Mouse (Mus musculus): ENCODE measurements around the gene Ttc6. TPM values are rescaled to one million over a fixed set of nuclear protein-coding genes. Genes with fewer than 3 reads are reported as not detected.
A peak's percentile ranks its signal among the peaks of the same experiment; 100 is the strongest.

The Ttc6 gene
- polyA plus RNA-seq, 1 experiment from 2014 or later: 0.46 TPM

DNA sequence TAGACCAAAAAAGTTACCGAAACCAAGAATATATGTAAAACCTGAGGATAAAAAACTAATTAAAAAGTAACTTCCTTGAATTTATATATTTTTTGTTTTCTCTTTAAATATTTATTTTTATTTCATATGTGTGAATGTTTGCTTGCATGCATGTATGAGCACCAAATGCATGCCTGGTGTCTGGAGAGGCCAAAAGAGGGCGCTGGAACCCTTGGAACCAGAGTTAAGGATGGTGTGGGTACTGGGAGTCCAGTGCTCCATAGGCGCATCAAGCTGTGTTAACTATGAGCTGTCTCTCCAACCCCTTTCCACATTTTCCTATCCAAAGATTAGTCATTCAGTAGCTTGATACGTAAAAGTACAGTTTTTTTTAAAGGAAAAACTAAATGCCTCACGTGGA, 58.1 kb downstream of the Ttc6 start:
- Histone ChIP-seq H3K27ac (no peak overlapping the region), H3K4me2 (no peak overlapping the region), H3K36me3 (replicated peaks) (no peaks in the 10 kb centered on the region), H3K27me3 (no peaks in the 10 kb centered on the region), H3K9me3 (no peaks in the 10 kb centered on the region), H3K9ac (no peak overlapping the region), H3K4me1 (peaks cover 5% of the 10 kb centered on the region; the same call in 1 of the 2 replicates), H3K4me3 (replicated peaks) (no peak overlapping the region)
- WGBS: 63% methylated on average over 5 of the region's 5 CpGs
- ATAC-seq (ENCODE audit: low FRiP score): no peak

DNA sequence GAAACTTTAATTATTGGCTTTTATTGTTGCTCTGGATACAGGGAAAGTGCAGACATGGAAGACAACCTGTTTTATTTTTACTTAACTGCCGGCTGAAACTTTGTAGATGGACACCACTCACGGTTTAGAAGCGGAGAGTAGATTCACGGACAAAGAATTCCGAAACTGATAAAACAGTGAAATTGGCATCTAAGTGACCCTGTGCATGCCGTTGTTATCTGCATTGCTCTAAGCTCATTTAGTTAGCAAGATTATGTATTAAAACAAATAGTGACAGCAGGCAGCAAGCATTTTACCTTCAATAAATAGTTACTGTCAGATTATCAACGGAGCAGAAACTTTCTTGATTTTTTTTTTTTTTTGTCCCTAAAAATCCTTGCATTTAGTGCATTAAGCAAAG, 59.4 kb downstream of the Ttc6 start:
- Histone ChIP-seq H3K27ac (no peak overlapping the region), H3K4me1 (peaks cover 5% of the 10 kb centered on the region; the same call in 1 of the 2 replicates), H3K4me3 (replicated peaks) (no peak overlapping the region), H3K36me3 (replicated peaks) (no peaks in the 10 kb centered on the region), H3K27me3 (no peaks in the 10 kb centered on the region), H3K9ac (no peak overlapping the region), H3K4me2 (no peak overlapping the region), H3K9me3 (no peaks in the 10 kb centered on the region)
- WGBS: 50% methylated on average over 7 of the region's 7 CpGs
- ATAC-seq (ENCODE audit: low FRiP score): no peak

DNA sequence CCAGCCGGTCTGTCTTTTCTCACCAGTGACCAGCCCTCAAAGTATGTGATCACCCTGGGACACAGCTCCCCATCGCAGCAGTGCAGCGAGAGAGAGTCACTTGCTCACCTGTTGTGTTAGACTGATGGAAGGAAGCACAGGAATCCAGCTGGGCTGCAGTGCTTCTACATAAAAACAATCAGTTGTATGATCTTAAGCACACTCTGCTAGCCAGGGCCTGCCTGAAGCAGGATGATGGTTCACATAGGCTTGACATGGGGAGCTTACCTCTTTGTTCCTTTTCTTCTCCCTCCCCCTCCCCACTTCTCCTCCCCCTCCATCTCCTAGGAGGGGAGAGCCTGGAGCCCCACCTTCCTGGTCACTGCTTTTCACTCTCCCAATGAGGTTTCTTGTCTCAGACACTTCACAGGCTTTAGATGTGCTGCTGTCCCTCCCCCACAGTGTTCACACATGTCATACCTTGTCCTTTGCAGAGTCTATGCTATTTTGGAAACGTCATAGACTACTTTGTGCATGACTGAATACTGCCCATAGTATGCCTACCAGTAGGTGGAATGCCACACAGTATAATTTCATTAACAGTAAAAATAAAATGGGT, 60.2 kb downstream of the Ttc6 start:
- Histone ChIP-seq H3K4me2 (no peak overlapping the region), H3K27ac (no peak overlapping the region), H3K4me3 (replicated peaks) (no peak overlapping the region), H3K4me1 (peaks cover 5% of the 10 kb centered on the region; the same call in 1 of the 2 replicates), H3K36me3 (replicated peaks) (no peaks in the 10 kb centered on the region), H3K9me3 (no peaks in the 10 kb centered on the region), H3K27me3 (no peaks in the 10 kb centered on the region), H3K9ac (no peak overlapping the region)
- 13% methylated on average over 4 of the region's 4 CpGs for WGBS
- ATAC-seq (ENCODE audit: low FRiP score): no peak

DNA sequence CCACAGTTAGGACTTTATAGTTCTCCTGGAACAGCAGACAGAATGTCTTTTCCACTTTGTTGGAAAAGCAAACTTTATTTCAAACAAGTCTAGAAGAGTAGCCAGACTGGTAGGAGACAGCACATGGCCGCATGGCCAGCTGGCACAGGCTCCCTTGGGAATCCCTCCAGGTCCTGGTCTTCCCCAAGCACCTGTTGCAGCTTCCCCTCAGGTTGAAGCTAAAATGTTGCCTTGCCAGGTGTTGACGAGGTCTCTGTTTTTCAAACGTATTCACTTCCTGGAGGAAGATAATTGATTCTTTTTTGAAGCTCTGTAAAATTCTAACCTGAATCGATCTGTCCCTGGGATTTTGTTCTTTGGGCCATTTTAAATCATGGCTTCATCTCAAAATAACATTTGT, 86.1 kb downstream of the Ttc6 start:
- Histone ChIP-seq H3K27me3 (no peaks in the 10 kb centered on the region), H3K9me3 (no peaks in the 10 kb centered on the region), H3K4me2 (no peak overlapping the region), H3K4me3 (replicated peaks) (no peak overlapping the region), H3K36me3 (replicated peaks) (no peaks in the 10 kb centered on the region), H3K27ac (no peak overlapping the region), H3K4me1 (no peaks in the 10 kb centered on the region), H3K9ac (no peak overlapping the region)
- WGBS: 85% methylated on average over 4 of the region's 4 CpGs
- no peak for ATAC-seq (ENCODE audit: low FRiP score)

DNA sequence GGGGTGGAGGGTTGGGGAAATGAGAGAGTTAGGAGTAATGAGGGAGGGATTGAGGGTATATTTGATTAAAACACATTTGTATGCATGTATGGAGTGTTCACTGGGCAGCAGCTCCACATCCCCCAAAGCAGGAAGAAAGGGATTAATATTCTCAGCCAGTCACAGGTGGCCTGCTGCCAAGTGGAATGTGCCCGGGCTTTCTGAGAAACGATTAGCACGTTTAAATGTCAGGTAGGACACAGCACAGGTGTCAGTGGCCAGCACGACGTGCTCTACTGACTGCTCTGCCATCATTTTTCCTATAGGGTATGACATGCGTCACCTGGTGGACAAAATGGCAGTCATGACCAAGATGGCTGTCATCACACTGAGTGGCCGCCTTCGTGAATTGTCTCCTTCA, 86.8 kb downstream of the Ttc6 start:
- Histone ChIP-seq H3K9ac (no peak overlapping the region), H3K27me3 (no peaks in the 10 kb centered on the region), H3K4me3 (replicated peaks) (no peak overlapping the region), H3K36me3 (replicated peaks) (no peaks in the 10 kb centered on the region), H3K4me2 (no peak overlapping the region), H3K27ac (no peak overlapping the region), H3K4me1 (no peaks in the 10 kb centered on the region), H3K9me3 (no peaks in the 10 kb centered on the region)
- WGBS: 83% methylated on average over 8 of the region's 8 CpGs
- no peak for ATAC-seq (ENCODE audit: low FRiP score)

DNA sequence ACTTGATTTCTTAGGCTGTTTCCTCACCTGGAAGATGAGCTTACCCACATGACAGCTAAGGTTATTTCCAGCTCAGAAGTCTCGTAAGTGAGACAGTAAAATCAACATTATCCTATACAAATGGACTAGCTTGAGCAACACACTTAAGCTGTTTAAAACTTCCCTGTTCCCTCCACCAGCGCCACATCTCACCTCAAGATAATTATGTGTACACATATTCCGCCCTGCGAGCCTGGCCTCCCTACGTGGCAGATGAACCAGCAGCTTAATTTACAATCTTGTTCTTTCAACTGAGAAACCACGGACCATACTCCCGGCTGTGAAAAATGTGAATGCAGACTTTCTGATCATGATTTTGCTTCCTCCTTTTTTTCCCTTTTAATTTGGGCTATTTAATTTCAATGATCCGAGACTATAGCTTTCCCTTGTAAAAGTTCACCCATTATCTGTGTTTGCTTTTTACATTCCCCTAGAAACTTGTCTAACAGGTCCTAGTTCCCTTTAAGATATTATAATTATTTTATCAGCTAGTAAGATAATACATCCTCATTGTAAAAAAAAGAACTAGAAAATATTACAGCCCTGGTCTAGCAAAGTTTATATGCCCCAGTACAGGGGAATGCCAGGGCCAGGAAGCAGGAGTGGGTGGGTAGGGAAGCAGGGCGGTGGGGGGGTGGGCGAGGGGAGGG, 99.2 kb downstream of the Ttc6 start:
- H3K36me3 ChIP-seq (replicated peaks): no peaks in the 10 kb centered on the region
- no peak overlapping the region for H3K27ac ChIP-seq
- no peaks in the 10 kb centered on the region for H3K9me3 ChIP-seq
- H3K4me1 ChIP-seq: no peaks in the 10 kb centered on the region
- no peak overlapping the region for H3K9ac ChIP-seq
- H3K4me2 ChIP-seq: no peak overlapping the region
- no peaks in the 10 kb centered on the region for H3K27me3 ChIP-seq
- WGBS: 73% methylated on average over 10 of the region's 10 CpGs
- H3K4me3 ChIP-seq (replicated peaks): no peak overlapping the region
- no peak for ATAC-seq (ENCODE audit: low FRiP score)

DNA sequence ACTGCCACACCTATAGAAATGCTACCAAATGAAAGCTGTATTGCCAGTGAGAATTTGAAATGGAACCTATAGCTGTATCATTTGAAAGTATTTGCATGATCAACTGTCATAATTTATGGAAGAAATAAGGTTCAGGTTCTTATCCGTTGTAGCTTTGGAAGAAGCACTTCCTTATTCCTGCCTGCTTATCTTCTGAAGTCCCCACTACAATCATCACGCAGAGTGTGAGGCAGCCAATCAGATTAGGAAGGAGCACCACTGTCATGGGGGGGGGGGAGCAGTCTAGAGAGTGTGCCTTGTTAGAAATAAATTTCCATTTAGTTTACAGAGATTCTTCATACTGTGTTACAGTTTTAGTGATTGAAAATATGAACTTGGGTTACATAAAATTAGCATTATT, 108.5 kb downstream of the Ttc6 start:
- H3K4me2 ChIP-seq: no peak overlapping the region
- no peak overlapping the region for H3K9ac ChIP-seq
- H3K27ac ChIP-seq: no peak overlapping the region
- no peak for ATAC-seq (ENCODE audit: low FRiP score)
- no peaks in the 10 kb centered on the region for H3K9me3 ChIP-seq
- H3K4me3 ChIP-seq (replicated peaks): no peak overlapping the region
- H3K36me3 ChIP-seq (replicated peaks): no peaks in the 10 kb centered on the region
- H3K4me1 ChIP-seq: no peaks in the 10 kb centered on the region
- 86% methylated on average over 2 of the region's 2 CpGs for WGBS
- no peaks in the 10 kb centered on the region for H3K27me3 ChIP-seq

DNA sequence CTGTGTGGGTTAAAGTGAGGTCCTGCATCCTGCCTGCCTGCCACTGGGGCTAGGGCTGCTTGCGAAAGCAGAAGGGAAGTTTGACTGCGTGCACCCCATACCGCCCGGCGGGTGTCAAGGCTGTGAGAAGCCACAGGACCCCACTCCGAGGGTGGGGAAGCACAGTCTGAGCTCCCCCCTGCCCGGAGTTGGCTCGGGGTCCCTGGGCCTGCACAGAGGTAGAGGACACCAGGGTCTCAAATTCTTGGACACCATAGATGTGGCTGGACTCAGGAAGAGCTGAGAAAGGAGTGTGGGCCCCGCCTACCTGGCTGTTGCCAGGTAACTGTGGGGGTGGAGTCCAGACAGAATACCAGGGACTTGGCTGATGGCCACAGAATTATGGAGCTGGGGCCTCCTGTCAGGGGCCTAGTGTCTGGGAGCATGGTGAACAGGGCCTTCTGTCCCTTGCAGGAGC, 121.1 kb downstream of the Ttc6 start:
- H3K27ac ChIP-seq: no peak overlapping the region

DNA sequence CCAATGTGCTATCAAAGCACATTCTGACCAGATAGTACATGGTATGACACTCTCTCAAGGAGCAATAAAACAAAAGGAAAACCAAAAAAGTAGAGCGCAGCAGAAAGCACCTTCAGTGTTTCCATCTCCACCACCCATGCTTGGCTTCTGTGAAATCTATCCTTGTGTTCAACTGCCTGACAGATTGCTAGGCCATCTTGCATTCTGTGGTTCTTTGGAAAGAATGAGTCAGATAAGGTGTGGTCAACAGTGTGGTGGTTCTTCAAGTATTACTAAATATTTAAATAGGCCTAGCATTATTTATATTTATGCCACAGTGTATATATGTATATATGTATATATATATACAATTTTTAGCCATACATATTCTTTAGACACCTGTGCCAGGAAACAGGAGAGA, 146.1 kb downstream of the Ttc6 start:
- H3K9ac ChIP-seq: no peak overlapping the region
- WGBS: 91% methylated on average over 1 of the region's 1 CpGs
- peaks cover 7% of the 10 kb centered on the region; the same call in 1 of the 2 replicates for H3K4me1 ChIP-seq
- H3K27me3 ChIP-seq: no peaks in the 10 kb centered on the region
- no peak overlapping the region for H3K4me2 ChIP-seq
- H3K27ac ChIP-seq: no peak overlapping the region
- no peak for ATAC-seq (ENCODE audit: low FRiP score)
- H3K36me3 ChIP-seq (replicated peaks): no peaks in the 10 kb centered on the region
- H3K9me3 ChIP-seq: no peaks in the 10 kb centered on the region
- no peak overlapping the region for H3K4me3 ChIP-seq (replicated peaks)

More for the DNA sequence above, 121.1 kb downstream of the Ttc6 start:
- H3K4me1 ChIP-seq: 0 out of 2 replicates have a peak, but pooled peaks cover 5% of the 10 kb centered on the region
- H3K9ac ChIP-seq: no peak overlapping the region
- no peak; the same call in 1 of the 2 replicates for ATAC-seq (ENCODE audit: low FRiP score)
- H3K9me3 ChIP-seq: no peaks in the 10 kb centered on the region
- WGBS: 49% methylated on average over 9 of the region's 9 CpGs
- no peak overlapping the region for H3K4me2 ChIP-seq
- H3K27me3 ChIP-seq: no peaks in the 10 kb centered on the region
- H3K4me3 ChIP-seq (replicated peaks): no peak overlapping the region
- no peaks in the 10 kb centered on the region for H3K36me3 ChIP-seq (replicated peaks)

DNA sequence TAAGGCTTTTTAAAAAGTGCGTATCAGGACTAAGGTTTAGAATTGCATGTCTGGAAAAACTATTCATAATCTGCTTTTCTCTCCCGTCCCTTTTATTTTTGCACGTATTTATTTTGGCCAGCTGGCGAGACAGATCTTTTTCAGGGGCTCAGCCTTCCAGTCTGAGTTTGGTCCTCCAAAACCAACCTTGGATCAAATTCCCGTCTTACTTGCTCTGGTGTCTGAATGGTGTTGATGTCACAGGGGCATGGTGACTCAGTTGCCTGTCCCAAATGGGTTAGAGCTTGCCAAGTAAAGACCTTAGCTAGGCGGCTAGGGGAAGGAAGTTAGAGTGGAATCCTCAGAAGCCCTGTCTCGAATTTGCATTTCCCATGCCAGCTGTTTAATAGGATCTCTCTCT, 200.8 kb downstream of the Ttc6 start:
- no peak for ATAC-seq (ENCODE audit: low FRiP score)
- H3K36me3 ChIP-seq (replicated peaks): no peaks in the 10 kb centered on the region
- no peak overlapping the region for H3K27ac ChIP-seq
- H3K9me3 ChIP-seq: no peaks in the 10 kb centered on the region
- WGBS: 78% methylated on average over 7 of the region's 7 CpGs
- no peak overlapping the region for H3K4me3 ChIP-seq (replicated peaks)
- H3K4me1 ChIP-seq: no peaks in the 10 kb centered on the region
- H3K9ac ChIP-seq: no peak overlapping the region
- H3K27me3 ChIP-seq: no peaks in the 10 kb centered on the region
- H3K4me2 ChIP-seq: no peak overlapping the region

DNA sequence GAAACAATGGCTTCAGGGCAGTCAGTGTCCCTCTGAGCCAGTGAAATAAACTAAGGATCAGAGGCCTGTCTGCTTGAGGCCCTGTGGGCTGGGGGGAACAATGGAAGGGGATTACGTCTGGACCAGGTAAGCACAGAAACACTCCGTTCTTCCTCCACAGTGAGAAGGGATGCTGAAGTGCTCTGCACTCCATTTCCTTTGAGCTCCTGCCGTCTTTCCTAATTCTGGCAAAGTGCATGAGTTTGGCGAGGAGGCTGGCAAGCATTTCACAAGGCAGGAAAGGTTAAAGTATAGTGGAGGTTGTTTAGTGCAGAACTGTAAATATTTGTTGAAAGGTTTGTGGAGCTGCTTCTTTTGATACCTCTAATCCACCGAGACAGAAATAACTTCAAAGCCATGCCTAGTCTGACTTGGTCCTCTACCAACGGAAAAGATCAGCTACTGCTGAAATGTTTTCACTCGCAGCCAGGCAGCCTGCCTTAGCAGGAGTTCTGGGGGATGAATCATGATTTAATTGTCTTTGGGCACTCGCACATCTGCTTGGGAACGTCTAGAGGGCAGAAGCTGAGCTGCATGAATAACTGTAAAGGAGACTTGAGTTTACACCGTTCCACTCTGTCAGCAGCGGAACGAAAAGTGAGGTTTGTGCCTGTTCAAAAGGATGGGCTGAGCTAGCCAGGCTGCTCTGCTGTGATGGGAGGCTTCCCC, 212.5 kb downstream of the Ttc6 start:
- Histone ChIP-seq H3K4me3 (replicated peaks) (no peak overlapping the region), H3K9me3 (no peaks in the 10 kb centered on the region), H3K36me3 (replicated peaks) (no peaks in the 10 kb centered on the region), H3K27ac (no peak overlapping the region), H3K9ac (no peak overlapping the region), H3K27me3 (no peaks in the 10 kb centered on the region), H3K4me1 (peaks cover 4% of the 10 kb centered on the region; the same call in 1 of the 2 replicates), H3K4me2 (peak overlapping the region; percentile 31; the same call in 1 of the 2 replicates)
- ATAC-seq (ENCODE audit: low FRiP score): no peak
- 4% methylated on average over 12 of the region's 12 CpGs for WGBS

DNA sequence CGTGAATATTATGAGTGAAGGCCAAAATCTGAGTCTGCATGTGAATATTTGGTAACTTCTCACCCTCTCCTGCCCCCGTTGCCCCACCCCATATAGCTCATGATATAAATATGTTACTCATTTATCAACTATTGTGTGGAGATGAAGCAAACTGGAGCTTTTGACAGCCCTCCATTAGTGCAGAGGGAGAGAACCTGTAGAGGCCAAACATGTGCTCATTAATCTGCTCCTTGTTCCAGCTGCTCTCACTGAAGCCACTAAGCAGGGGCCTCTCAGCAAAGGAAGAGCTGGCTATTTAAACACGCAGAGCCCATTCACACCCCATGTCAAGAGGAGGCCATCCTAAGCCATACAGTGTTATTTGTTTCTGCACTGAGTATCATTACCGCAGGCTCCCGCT, 218.0 kb downstream of the Ttc6 start:
- H3K36me3 ChIP-seq (replicated peaks): no peaks in the 10 kb centered on the region
- H3K4me3 ChIP-seq (replicated peaks): no peak overlapping the region
- H3K27me3 ChIP-seq: no peaks in the 10 kb centered on the region
- H3K27ac ChIP-seq: no peak overlapping the region
- H3K9ac ChIP-seq: no peak overlapping the region
- peaks cover 5% of the 10 kb centered on the region for H3K4me1 ChIP-seq
- 39% methylated on average over 5 of the region's 5 CpGs for WGBS
- ATAC-seq (ENCODE audit: low FRiP score): peak; percentile 33; the same call in 1 of the 2 replicates
- H3K4me2 ChIP-seq: no peak overlapping the region
- no peaks in the 10 kb centered on the region for H3K9me3 ChIP-seq
